Mouse (Mus musculus) layer of hippocampus, postnatal 10 days (tissue): ENCODE data around the gene Fth1. TPM values are rescaled to one million over a fixed set of nuclear protein-coding genes. Genes with fewer than 3 reads are reported as not detected.
A peak's percentile ranks its signal among the peaks of the same experiment; 100 is the strongest.
"Not testable (repeated sequence)": the region's sequence is repeated elsewhere in the genome, so short reads cannot be mapped to it uniquely, and the experiment has no call there.

Source experiments
- DNase-seq, 2 experiments: peaks; one replicate each; pipeline ENCODE4 v3.0.0; 2021; ENCODE audit warnings: low spot score in 2 of 2
- total RNA-seq, 2 experiments: library from RNA; stranded (reverse); gene quantifications; 2 replicates each; pipeline ENCODE4 v1.2.3; 2021

Gene Fth1
- total RNA-seq, 2 experiments from 2014 or later, result 2,066 to 2,109 TPM

DNA sequence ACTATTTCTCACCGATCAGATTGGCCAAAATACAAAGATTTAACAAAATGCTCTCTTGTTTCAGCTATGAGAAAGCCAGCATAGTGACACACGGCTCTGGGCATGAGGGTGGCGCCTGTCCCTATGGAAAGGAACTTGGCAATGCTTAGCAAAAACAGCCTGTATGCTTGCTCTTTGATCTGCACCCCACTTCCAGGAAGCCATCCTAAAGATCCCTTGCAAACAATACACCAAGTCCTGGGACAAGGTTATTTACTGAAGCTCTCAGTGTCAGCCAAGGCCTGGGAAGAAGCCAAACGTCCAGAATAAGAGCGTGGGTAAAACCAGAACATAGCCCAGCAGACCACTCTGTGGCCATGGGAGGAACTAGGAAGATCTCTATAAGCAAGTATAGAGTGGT lies 19.6 kb upstream of the Fth1 start:
- DNase-seq, result no peak

DNA sequence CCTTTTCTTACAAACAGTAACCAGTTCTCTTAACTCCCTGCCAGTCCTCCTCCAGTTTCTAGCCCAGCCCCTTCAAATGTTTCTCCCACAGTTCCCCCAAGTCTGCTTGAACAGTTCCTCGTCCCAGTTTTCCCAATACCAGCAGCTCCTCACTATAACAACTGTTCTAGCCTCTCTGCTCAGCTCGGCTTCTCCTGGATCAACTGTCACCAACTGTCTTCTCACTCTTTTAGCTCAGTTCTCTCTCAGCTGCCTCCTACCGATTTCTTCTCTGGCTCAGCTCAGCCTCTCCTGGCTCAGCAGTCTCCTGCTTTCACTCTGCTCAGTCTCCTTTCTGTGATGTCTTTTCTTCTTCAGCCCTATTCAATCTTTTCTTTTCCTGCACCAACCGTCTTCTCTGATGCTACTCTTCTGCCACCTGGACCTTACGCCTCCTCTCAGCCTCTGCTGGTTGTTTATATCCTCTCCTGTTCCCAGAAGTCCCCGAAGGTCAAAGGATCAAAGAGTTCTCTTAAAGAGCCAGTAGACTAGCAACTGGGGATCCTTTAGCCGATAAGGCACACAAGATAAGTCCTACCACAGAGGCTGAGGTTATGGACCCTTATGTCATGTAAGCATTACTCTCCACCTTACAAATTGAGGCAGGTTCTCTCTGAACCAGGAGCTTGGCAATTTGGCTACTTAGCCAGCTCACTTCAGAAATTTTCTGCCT lies 16.0 kb upstream of the Fth1 start:
- no peak for DNase-seq

DNA sequence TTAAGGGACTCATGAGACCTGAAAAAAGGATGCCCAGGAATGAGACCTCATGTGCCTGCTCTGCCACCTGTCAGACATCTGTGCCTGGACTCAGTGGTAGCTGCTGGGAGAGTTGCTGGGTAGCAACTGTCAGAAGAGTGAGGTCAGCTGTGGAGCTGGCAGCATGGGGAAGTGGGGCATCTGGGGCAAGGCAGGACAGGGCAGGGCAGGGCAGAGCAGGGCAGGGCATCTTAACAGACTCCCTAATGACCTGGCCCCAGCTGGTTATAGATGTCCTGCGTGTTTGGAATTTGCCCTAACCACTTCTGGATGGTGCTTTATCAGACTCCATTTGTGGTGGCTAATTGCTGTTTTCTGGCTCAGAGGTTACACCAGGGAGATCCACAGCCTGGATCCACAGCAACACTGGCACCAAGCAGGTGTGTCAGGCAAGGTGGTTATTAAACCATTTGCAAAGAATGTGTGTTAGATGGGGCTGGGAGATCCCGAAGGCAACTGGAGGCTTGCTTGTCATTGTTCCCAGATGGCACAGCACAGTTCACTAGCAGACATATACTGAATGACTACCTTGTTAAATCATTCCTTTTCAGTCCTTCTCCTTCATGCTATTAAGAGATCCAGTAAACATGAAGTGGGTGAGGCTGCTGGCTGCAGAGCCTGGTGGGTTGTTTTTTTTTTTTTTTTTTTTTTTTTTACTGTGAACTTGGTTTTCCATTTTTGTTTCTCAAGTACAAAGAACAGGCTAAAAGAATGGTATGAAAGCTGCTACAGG lies 14.1 kb upstream of the Fth1 start:
- no peak for DNase-seq

DNA sequence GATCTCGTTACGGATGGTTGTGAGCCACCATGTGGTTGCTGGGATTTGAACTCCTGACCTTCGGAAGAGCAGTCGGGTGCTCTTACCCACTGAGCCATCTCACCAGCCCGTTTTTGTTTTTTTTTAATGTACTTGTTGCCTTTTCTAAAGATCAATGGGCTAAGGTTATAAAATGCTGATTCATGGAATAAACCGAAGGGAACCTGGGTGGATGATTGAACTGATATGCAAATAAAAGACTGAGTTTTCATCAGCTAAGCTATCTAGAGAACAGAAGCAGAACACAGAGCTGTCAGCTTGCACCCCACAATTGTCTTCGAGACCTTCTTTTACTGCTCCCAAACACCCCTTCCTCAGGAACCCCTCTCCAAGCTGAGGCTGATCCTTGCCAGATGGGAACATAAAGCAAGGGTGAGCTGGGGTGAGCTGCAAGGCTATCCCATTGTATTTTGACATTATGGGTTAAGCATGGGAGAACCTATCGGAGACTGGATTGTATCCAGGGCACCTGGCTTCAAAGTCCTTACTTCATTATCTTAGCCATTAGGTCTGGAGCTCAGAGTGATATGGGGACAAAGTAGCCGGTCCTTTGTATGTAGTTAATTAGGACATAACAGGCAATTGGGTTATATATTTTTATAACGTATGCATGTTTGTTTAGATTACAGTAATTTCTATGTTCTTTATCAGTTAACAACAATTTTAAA lies 12.2 kb upstream of the Fth1 start:
- no peak for DNase-seq

DNA sequence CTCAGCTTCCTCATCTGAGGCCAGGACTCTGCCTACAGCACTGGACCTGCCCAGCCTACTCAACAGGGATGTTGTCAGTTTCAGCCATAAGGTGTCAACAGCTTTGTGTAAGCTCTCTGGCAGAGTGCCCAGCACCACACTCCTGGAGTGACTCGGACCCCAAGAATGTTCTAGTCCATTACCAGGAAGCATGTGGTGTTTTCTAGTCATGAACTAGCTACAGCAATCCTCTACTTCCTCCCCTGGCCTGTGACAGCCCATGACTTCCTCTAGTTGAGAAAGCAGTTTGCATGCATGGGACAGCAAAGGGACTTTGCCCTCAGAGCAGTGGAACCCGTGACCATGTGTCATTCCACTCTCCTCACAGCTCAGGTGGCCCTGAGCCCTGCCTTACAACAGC lies 5.5 kb upstream of the Fth1 start:
- DNase-seq, result not testable (repeated sequence)

DNA sequence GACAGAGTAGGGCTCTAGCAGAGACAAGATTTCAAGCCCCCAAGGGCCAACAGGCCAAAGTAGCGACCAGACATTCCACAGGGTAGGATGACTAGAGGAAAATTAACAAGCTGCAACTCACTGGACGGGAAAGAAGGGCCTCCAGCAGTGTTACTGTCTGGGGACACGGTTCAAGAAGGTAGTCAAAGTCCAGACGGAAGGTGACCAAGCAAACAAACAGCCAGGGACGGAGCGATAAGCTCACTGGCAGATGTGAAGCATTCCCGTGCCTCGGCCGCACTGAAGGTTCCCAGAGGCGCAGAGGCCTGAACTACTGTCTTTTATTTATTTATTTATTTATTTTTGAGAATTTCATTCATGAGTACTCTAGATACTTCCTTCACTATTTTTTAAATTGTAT lies 3.3 kb upstream of the Fth1 start:
- DNase-seq, result no peak

DNA sequence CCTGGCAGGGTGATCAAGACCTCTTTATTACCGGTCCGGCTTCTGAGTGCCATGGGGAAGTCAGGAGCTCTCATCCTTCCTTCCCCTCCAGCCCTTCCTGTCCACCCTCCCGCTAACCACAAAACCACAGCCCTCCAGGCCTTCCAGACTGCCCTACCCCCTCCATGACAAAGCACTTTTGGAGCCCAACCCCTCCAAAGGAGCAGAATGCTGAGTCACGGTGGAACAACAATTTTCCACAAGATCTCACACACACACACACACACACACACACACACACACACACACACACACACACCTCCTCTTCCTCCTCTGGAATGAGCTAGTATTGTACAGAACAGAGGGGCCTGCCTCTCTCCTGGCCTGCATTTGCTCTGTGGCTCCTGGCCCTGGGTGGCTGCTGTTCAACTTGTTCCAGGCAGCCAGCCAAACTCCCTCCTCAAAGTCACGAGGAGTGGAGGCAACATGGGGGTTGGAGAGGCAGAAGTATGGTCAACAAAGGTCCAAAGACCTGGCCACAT lies 1.9 kb upstream of the Fth1 start:
- peak; percentile 81 to 84 for DNase-seq

DNA sequence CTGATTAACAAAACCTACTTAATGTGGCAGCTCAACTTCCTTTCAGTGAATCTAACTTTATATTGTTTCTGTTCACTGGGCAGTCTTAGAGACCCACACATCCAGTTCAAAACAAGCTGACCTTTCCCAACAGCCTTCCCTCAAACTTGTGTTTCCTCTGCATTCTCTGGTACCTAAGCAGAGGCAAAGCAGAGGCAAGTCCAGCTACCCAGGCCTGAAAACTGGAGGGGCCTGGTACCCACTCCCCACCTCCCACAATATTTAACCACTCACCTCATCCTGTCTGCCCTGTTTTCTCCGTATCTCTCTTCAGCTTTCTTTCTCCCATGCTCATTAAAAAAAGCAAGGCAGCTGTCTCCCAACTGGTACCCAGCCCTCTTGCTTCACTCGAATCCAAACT lies 1.2 kb upstream of the Fth1 start:
- DNase-seq, result no peak

DNA sequence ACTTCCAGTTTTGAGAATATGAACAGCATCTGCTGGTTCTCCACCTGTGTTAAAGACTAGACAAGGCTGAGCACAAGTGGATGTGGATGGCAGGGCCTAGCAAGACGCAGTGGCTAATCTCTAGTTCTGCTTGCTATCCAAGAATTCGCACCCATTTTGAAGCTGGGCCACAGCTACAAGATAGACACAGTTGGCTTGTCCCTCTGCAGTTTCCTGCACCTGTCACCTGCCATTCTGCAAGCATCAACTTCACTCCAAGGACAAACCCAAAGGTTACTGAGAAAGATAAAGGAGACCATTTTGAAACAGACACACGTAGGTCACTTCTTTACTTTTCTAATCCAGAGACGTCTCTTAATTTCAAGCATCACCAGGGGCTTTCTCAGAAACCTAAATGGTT lies 1.2 kb downstream of the Fth1 start:
- DNase-seq, result no peak

DNA sequence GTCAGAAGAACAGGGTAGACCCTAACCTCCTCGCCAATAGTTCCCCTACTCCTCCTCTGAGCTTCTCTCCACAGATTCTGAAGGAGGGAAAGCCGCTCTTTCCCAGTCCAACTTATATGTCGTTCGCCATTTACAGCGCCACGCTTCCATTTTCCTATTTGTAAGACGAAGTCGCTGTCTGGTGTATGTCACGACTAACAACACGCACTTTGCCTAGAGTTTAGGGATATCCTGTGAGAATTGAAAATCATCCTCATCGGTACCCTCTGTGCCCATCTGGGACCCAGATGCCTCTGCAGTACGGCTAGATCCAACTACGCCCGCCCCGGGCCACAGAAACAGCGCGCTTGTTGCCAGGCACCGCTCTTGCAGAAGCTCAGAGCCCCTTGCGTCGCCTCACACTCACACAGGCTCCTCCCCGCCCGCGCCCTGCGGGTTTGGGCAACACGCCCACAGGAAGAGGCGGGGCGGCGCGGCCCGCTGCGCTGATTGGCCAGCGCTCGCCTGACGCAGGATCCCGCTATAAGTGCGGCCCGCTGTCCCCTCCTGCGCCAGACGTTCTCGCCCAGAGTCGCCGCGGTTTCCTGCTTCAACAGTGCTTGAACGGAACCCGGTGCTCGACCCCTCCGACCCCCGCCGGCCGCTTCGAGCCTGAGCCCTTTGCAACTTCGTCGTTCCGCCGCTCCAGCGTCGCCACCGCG lies 1.9 kb downstream of the Fth1 start:
- peak; percentile 96 to 98 for DNase-seq

DNA sequence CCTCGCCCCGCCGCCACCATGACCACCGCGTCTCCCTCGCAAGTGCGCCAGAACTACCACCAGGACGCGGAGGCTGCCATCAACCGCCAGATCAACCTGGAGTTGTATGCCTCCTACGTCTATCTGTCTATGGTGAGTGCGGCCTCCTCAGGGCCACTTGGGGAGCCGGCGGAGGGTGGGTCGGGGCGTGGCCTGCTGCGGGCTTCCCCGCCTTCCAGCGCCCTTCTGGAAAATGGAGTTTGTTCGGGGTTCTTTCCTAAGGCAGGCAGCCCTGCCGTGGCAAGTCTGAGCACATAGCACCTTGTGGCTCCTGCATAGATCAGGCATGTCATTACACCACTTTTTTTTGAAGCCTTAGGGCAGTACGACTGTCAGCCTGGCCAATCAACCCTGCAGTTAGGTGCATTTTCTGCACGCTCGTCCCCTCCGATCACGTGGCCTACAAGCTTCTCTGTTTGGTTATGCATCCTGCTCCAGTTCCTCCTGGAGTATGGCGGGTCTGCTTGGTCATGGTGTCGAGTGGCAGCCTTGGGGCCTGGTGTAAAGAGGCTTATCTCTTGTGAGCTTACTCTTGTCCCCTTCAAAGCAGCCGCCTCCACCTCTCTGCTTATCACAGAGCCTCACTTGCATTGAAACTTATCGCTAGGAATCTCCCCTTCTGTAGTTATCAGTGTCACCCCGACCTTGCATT lies 2.6 kb downstream of the Fth1 start:
- no peak for DNase-seq

DNA sequence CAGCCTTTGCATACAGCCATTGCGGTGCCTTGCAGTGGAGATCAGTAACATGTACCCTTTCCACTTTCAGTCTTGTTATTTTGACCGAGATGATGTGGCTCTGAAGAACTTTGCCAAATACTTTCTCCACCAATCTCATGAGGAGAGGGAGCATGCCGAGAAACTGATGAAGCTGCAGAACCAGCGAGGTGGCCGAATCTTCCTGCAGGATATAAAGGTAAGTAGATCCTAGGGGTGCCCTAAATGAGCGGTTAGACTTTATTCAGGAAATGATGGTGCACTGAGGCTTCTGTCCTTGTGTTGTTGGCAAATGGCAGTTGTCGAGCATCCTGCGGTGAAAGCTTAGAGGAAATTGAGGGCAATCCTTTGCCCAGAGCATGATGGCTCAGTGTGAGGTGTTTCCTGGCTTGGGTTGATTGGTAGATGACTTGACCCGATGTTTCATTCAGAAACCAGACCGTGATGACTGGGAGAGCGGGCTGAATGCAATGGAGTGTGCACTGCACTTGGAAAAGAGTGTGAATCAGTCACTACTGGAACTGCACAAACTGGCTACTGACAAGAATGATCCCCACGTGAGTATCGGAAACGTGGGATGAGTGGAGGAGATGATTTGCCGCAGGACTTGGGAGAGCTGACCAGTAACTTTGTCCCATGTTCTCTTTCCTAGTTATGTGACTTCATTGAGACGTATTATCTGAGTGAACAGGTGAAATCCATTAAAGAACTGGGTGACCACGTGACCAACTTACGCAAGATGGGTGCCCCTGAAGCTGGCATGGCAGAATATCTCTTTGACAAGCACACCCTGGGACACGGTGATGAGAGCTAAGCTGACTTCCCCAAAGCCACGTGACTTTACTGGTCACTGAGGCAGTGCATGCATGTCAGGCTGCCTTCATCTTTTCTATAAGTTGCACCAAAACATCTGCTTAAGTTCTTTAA lies 4.0 kb downstream of the Fth1 start:
- no peak for DNase-seq

DNA sequence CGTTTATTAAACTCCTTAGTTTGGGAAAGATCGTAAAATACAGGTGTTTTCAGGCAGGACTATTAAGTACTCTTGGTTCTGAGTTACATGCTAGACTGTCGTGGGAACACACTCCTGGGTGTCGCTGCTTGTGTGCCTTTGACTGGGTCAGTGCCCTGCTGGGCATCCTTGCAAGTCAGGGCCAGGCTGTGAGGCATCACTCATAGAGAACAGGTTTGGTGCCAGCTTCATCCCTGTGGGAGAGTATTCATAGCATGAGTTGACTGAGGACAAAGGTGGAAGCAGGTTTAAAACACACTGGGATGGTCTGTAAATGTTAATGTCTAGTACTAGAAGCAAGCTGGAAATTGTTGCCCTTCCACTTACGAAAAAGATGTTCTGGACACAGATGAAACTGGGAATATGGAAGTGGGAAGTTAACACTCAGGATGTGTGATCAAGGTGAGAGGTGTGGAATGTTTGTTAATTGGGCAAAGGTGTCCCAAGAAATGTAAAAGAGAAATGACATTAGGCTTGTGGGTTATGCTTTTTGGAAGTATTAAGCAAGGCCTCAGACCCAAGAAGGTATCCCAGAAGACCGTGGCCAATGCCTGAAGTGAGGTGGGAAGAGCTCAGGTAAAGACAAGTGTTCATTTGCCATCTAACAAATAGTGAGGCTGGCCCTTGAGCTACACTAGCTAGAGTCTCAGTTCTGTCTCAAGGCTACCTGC lies 4.9 kb downstream of the Fth1 start:
- DNase-seq, result no peak

DNA sequence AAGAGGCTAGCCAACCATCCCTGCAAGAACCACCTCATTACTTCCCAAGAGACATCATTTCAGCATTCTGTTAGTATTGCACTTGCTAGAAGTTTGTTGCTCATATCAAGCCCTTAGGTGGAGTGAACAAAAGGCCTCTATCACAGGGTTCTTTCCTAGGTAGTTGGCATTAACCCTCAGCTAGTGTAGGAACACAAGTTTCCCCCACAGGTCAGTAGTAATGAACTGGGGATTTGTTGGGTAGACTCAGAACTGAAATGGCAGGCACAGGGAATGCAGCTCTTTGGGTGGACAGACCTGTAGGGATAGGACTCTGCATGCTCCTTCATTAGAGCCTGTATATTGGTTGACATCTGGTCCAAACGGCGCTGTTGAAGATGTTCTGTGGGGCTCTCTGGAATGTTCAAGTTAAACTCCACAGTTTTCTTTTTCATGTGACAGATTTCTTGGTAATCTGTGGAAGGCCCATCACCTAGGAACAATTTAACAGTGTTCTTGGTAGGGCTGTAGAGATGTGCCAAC lies 5.6 kb downstream of the Fth1 start:
- DNase-seq, result no peak

DNA sequence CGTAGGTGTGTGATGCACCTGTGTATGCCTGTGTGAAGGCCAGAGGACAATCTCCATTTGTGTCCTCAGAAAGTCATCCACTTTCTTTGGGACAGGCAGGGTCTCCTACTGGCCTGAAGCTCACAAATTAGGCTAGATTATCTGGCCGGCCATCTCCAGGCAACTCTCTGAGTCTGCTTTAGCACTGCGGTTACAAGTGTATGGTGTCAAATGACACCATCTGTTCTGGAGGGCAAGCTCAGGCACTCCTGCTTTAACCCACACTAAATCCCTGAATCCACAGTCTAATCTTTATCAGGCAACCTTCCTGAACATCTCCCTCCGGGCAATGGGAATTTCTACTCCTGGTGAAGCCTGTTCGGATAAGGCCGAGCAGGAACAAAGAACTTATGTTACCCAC lies 6.8 kb downstream of the Fth1 start:
- DNase-seq, result no peak

DNA sequence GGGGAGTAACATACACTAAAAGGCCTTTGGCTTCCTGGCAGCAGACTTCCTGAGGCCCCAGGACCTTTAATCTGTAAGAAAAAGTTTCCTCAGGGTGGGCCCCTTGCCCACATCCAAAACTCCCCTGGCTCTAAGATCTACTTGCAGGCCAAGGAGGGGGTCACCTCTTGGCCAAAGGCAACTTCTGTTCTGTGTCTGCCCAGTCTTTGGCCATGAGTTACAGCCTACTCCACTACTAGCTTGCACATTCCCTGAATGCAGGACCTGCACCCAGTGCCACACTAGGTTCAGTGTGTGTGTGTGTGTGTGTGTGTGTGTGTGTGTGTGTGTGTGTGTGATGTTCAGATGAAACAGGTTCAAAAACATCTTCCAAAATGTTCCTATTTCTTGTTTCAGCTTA lies 7.2 kb downstream of the Fth1 start:
- no peak for DNase-seq

DNA sequence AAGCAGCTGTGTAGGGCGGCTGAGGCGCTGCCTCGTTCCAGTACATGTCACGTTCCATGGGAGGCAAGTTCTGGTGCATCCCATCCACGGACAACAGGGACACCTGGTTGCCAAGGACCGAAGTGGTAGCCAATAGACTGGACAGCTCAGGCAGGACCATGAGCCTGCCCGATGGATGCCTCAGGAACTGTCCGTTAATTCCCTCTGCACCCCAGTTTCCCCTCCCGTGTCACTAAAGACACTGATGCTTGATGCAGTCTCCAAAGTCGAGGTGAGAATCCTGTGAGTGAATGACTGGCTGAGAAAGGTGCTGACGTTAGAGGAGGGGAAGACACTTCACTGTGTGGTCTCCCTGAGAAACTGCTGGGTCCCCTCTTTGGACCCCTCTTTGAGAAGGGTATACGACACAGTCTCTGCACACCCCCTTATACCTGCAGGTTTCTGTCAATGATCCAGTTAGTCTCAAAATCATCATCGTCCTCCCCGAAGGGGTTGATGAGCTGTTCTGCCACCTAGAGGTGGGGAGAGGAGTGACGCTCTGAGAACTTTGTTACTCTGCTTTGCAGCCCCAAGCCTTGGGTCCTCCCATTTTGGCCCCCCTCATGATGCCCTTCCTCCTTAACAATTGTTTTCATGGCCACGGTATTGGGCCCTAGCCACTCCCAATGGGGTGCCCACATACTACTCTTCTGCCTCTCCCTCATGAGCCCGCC lies 8.9 kb downstream of the Fth1 start:
- no peak for DNase-seq

DNA sequence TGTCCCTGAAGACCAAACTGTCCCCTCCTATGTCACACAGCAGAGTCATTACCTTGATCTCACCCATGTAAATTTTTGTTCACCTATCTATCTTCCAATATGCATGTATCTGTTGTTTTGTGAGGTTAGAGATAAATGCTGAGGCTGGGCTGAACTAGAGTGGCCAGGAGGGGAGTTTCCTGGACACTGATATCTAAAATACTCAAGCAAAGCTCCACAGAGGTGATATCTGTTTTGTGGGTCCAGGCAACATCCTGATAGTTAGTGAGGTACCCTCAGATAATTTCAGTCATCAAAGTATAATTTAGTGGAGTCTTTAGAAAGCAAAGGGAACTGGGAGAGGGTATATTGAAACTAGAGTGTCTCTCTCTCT lies 9.5 kb downstream of the Fth1 start:
- DNase-seq, result no peak
